Mouse (Mus musculus) heart, embryonic 15.5 days (tissue): ENCODE results near the gene Grn. TPM values are rescaled to one million over a fixed set of nuclear protein-coding genes. Genes with fewer than 3 reads are reported as not detected.
A peak's percentile ranks its signal among the peaks of the same experiment; 100 is the strongest.

Experiments used
- ATAC-seq: fragments of 200-750 bp; cut with Nextera tagmentation; replicated peaks from 2 replicates; pipeline ENCODE4 v1.8.0; 2017; ENCODE audit warnings: low read depth, moderate TSS enrichment; ENCODE audit not compliant: insufficient number of reproducible peaks, insufficient read depth, low FRiP score
- H3K27ac ChIP-seq: fragments of 300-500 bp; sonication (generic); 2 replicates; pipeline ENCODE4 v1.5.1; 2015; ENCODE audit warnings: mild to moderate bottlenecking, inconsistent platforms
- H3K27me3 ChIP-seq: fragments of 300-500 bp; sonication (generic); 2 replicates; pipeline ENCODE4 v1.6.1; 2015; ENCODE audit warnings: inconsistent platforms
- H3K36me3 ChIP-seq: fragments of 300-500 bp; sonication (generic); 2 replicates; pipeline ENCODE4 v1.6.1; 2015; ENCODE audit warnings: mild to moderate bottlenecking, inconsistent platforms
- H3K4me1 ChIP-seq: fragments of 300-500 bp; sonication (generic); replicated peaks from 2 replicates; pipeline ENCODE4 v1.6.1; 2015; ENCODE audit warnings: inconsistent platforms
- H3K4me2 ChIP-seq: fragments of 300-500 bp; sonication (generic); 2 replicates; pipeline ENCODE4 v1.6.1; 2015; ENCODE audit warnings: inconsistent platforms, mild to moderate bottlenecking, moderate library complexity
- H3K4me3 ChIP-seq: fragments of 300-500 bp; sonication (generic); 2 replicates; pipeline ENCODE4 v1.5.1; 2015; ENCODE audit warnings: mild to moderate bottlenecking, inconsistent platforms
- H3K9ac ChIP-seq: fragments of 300-500 bp; sonication (generic); 2 replicates; pipeline ENCODE4 v1.6.1; 2015; ENCODE audit warnings: mild to moderate bottlenecking, inconsistent platforms
- H3K9me3 ChIP-seq: fragments of 300-500 bp; sonication (generic); replicated peaks from 2 replicates; pipeline ENCODE4 v1.6.1; 2016; ENCODE audit warnings: inconsistent platforms
- WGBS: fragments of 180-500 bp; shearing (Covaris S2); methylation state at CpG from one replicate; pipeline ENCODE4 v1.1.7; 2015; ENCODE audit warnings: mixed read lengths; 5-methylcytosine and 5-hydroxymethylcytosine counted together
- polyA plus RNA-seq: library from polyadenylated mRNA; unstranded; fragments of >200 nt; fragmentation: Nextera tagmentation; extraction: Ambion mirVana; gene quantifications from 2 replicates; pipeline ENCODE4 v1.2.1, GENCODE M21; 2015

The Grn gene
- polyA plus RNA-seq, 1 experiment from 2014 or later = 198 TPM

- WGBS = 16% methylated on average over 3 of the region's 3 CpGs
- Histone ChIP-seq H3K36me3 (peaks cover under 1% of the 10 kb centered on the region; the same call in 1 of the 2 replicates), H3K4me2 (peak overlapping the region; percentile 89), H3K4me3 (peak overlapping the region; percentile 86), H3K27me3 (no peaks in the 10 kb centered on the region), H3K9me3 (no peaks in the 10 kb centered on the region), H3K27ac (peak overlapping the region; percentile 74), H3K4me1 (peaks cover 38% of the 10 kb centered on the region), H3K9ac (peak overlapping the region; percentile 74)
- ATAC-seq = no peak
These were observed 564 bp upstream of the Grn start for GRCm38 (mm10) chr11:102429551-102429950.

DNA sequence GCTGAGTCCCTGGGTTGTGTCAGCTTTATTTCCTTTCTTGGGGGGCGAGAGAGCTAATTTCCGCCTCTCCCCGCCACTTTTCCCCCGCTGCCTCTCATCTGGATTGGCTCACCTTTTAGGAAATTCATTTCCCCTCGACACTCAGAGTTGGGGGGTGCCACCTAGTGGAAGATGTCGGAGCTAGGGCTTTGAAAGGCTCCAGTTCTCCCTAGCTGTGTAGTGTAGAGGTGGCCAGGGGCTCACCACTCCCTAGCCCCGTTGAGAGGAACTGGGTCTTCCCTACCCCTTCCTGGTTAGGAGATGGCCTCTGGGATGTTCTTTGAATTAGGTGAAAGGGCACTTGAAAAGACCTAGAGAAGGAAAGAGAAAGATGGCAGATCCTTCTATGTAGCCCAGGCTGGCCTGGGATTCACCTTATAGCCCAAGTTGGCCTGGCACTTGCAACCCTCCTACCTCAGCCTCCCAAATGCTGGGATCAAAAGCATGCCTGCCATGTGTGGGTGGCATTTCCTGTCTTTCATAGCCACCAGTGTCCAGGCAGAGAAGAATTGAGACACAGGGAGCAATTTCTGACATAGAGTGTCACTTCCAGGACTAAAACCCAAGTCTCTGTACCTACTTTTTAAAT, 1.0 kb downstream of the Grn start:
- Histone ChIP-seq H3K4me1 (peaks cover 46% of the 10 kb centered on the region), H3K9ac (peak overlapping the region; percentile 76), H3K9me3 (no peaks in the 10 kb centered on the region), H3K4me3 (peak overlapping the region; percentile 86), H3K36me3 (peaks cover 14% of the 10 kb centered on the region; the same call in 1 of the 2 replicates), H3K27ac (peak overlapping the region; percentile 85), H3K4me2 (peak overlapping the region; percentile 89), H3K27me3 (no peaks in the 10 kb centered on the region)
- 0% methylated on average over 7 of the region's 7 CpGs for WGBS
- 0 out of 2 replicates have a peak, but pooled peaks have one; percentile 27 for ATAC-seq

DNA sequence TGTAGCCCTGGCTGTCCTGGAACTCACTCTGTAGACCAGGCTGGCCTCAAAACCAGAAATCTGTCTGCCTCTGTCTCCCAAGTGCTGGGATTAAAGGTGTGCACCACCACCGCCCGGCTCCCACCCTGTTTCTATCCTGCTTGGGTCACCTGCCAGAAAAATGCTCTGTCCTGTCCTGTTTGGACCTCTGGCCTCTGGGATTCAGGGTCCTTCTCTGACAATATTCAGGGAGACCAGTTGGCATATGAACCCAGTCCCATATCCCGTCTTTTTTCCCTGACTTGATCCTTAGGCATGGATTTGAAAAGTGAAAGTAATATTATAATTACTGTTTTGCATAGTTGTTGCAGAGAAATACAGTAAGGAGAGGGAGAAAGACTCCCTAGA, 1.6 kb downstream of the Grn start:
- H3K9me3 ChIP-seq = no peaks in the 10 kb centered on the region
- 72% methylated on average over 3 of the region's 3 CpGs for WGBS
- H3K27ac ChIP-seq = no peak overlapping the region
- H3K36me3 ChIP-seq = peaks cover 19% of the 10 kb centered on the region; the same call in 1 of the 2 replicates
- H3K9ac ChIP-seq = peak overlapping the region; percentile 28; the same call in 1 of the 2 replicates
- peak overlapping the region; percentile 40 for H3K4me2 ChIP-seq
- H3K4me3 ChIP-seq = peak overlapping the region; percentile 17
- no peak for ATAC-seq
- H3K4me1 ChIP-seq = peaks cover 50% of the 10 kb centered on the region
- no peaks in the 10 kb centered on the region for H3K27me3 ChIP-seq

- H3K9ac ChIP-seq = peak overlapping the region; percentile 28; the same call in 1 of the 2 replicates
- 48% methylated on average over 16 of the region's 16 CpGs for WGBS
- no peaks in the 10 kb centered on the region for H3K27me3 ChIP-seq
- H3K36me3 ChIP-seq = peaks cover 19% of the 10 kb centered on the region; the same call in 1 of the 2 replicates
- ATAC-seq = no peak
- H3K4me1 ChIP-seq = peaks cover 55% of the 10 kb centered on the region
- peak overlapping the region; percentile 40 for H3K4me2 ChIP-seq
- peak overlapping the region; percentile 17 for H3K4me3 ChIP-seq
- no peaks in the 10 kb centered on the region for H3K9me3 ChIP-seq
- no peak overlapping the region for H3K27ac ChIP-seq
These were observed 2.2 kb downstream of the Grn start for GRCm38 (mm10) chr11:102432115-102432843.

GRCm38 (mm10) chr11:102432896-102433295, 2.8 kb downstream of the Grn start:
- no peak overlapping the region for H3K4me3 ChIP-seq
- peaks cover 19% of the 10 kb centered on the region; the same call in 1 of the 2 replicates for H3K36me3 ChIP-seq
- H3K27ac ChIP-seq = no peak overlapping the region
- WGBS = 91% methylated on average over 6 of the region's 6 CpGs
- H3K4me2 ChIP-seq = no peak overlapping the region
- H3K9ac ChIP-seq = 0 out of 2 replicates have a peak overlapping the region, but pooled peaks have one; percentile 34
- ATAC-seq = no peak
- H3K27me3 ChIP-seq = no peaks in the 10 kb centered on the region
- no peaks in the 10 kb centered on the region for H3K9me3 ChIP-seq
- peaks cover 61% of the 10 kb centered on the region for H3K4me1 ChIP-seq

- H3K9ac ChIP-seq = no peak overlapping the region
- H3K9me3 ChIP-seq = no peaks in the 10 kb centered on the region
- no peak overlapping the region for H3K27ac ChIP-seq
- H3K4me2 ChIP-seq = no peak overlapping the region
- peaks cover 69% of the 10 kb centered on the region for H3K4me1 ChIP-seq
- no peaks in the 10 kb centered on the region for H3K27me3 ChIP-seq
- H3K4me3 ChIP-seq = no peak overlapping the region
- WGBS = 89% methylated on average over 7 of the region's 7 CpGs
- H3K36me3 ChIP-seq = peaks cover 22% of the 10 kb centered on the region; the same call in 1 of the 2 replicates
- no peak for ATAC-seq
These were observed 3.8 kb downstream of the Grn start for GRCm38 (mm10) chr11:102433866-102434265.

DNA sequence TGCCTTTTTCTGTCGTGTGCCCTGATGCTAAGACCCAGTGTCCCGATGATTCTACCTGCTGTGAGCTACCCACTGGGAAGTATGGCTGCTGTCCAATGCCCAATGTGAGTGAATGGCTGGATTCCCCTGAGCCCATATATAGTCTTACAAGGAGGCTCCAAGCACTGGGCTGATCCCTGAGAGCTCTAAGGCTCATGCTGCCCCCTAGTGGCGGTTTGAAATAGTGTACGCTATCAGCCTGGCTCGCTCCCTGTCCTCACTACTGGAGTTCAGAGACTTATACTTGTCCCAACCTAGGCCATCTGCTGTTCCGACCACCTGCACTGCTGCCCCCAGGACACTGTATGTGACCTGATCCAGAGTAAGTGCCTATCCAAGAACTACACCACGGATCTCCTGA, 4.3 kb downstream of the Grn start:
- H3K27ac ChIP-seq = no peak overlapping the region
- ATAC-seq = no peak
- 14% methylated on average over 7 of the region's 7 CpGs for WGBS
- H3K9ac ChIP-seq = no peak overlapping the region
- H3K4me1 ChIP-seq = peaks cover 68% of the 10 kb centered on the region
- peaks cover 4% of the 10 kb centered on the region; the same call in 1 of the 2 replicates for H3K27me3 ChIP-seq
- H3K4me3 ChIP-seq = no peak overlapping the region
- no peak overlapping the region for H3K4me2 ChIP-seq
- peaks cover 26% of the 10 kb centered on the region; the same call in 1 of the 2 replicates for H3K36me3 ChIP-seq
- H3K9me3 ChIP-seq = no peaks in the 10 kb centered on the region

- Histone ChIP-seq H3K4me3 (no peak overlapping the region), H3K27me3 (peaks cover 4% of the 10 kb centered on the region; the same call in 1 of the 2 replicates), H3K4me2 (no peak overlapping the region), H3K9ac (no peak overlapping the region), H3K36me3 (peaks cover 33% of the 10 kb centered on the region; the same call in 1 of the 2 replicates), H3K27ac (no peak overlapping the region), H3K4me1 (peaks cover 62% of the 10 kb centered on the region), H3K9me3 (no peaks in the 10 kb centered on the region)
- ATAC-seq = no peak
- WGBS = 88% methylated on average over 11 of the region's 11 CpGs
These were observed 4.9 kb downstream of the Grn start for GRCm38 (mm10) chr11:102434816-102435705.

GRCm38 (mm10) chr11:102435754-102436470, 5.8 kb downstream of the Grn start:
- Histone ChIP-seq H3K9ac (no peak overlapping the region), H3K9me3 (no peaks in the 10 kb centered on the region), H3K4me1 (peaks cover 62% of the 10 kb centered on the region), H3K4me2 (no peak overlapping the region), H3K27me3 (peaks cover 4% of the 10 kb centered on the region; the same call in 1 of the 2 replicates), H3K36me3 (peaks cover 38% of the 10 kb centered on the region; the same call in 1 of the 2 replicates), H3K4me3 (no peak overlapping the region), H3K27ac (no peak overlapping the region)
- 83% methylated on average over 18 of the region's 18 CpGs for WGBS
- ATAC-seq = no peak

GRCm38 (mm10) chr11:102436471-102436790, 6.3 kb downstream of the Grn start:
- Histone ChIP-seq H3K27me3 (peaks cover 4% of the 10 kb centered on the region; the same call in 1 of the 2 replicates), H3K9ac (no peak overlapping the region), H3K4me3 (no peak overlapping the region), H3K4me2 (no peak overlapping the region), H3K9me3 (no peaks in the 10 kb centered on the region), H3K4me1 (peaks cover 58% of the 10 kb centered on the region), H3K27ac (no peak overlapping the region), H3K36me3 (peaks cover 43% of the 10 kb centered on the region; the same call in 1 of the 2 replicates)
- WGBS = 79% methylated on average over 10 of the region's 10 CpGs
- no peak for ATAC-seq
